Mouse (Mus musculus) lung, adult 2 months (tissue): Measurements from ENCODE around the gene Eif2b3. TPM values are rescaled to one million over a fixed set of nuclear protein-coding genes. Genes with fewer than 3 reads are reported as not detected.
A peak's percentile ranks its signal among the peaks of the same experiment; 100 is the strongest.

Experiments used
- DNase-seq: peaks from one replicate; pipeline ENCODE4 v3.0.0; 2022
- H3K4me1 ChIP-seq: fragments of 200-500 bp; 2 replicates; pipeline ENCODE4 v1.6.1; 2011; ENCODE audit warnings: low read length; ENCODE audit not compliant: control insufficient read depth, insufficient read depth
- H3K4me3 ChIP-seq: fragments of 200-500 bp; replicated peaks from 2 replicates; pipeline ENCODE3; 2011; ENCODE audit warnings: low read depth, mild to moderate bottlenecking, control low read depth, low read length; ENCODE audit errors: extremely low read depth
- CTCF ChIP-seq: fragments of 200-500 bp; IDR thresholded peaks from 2 replicates; pipeline ENCODE4 v1.5.1; 2011; ENCODE audit warnings: mild to moderate bottlenecking, low read length, control low read depth; ENCODE audit not compliant: insufficient read depth
- POLR2A ChIP-seq: fragments of 200-500 bp; IDR thresholded peaks from 2 replicates; pipeline ENCODE4 v1.6.1; 2011; ENCODE audit warnings: low read depth, mild to moderate bottlenecking, control low read depth, low read length, borderline replicate concordance; ENCODE audit errors: extremely low read depth
- WGBS: fragments of 180-500 bp; shearing (Covaris S2); methylation state at CpG from one replicate; pipeline ENCODE4 v1.1.7; 2018; 5-methylcytosine and 5-hydroxymethylcytosine counted together
- polyA plus RNA-seq: library from polyadenylated mRNA; depleted of rRNA; stranded (reverse); fragments of >200 nt; gene quantifications from 2 replicates; pipeline ENCODE4 v1.2.3, GENCODE M21; 2012; rRNA removed

Eif2b3 gene
- polyA plus RNA-seq, 1 experiment, result 6.1 TPM

- Histone ChIP-seq H3K4me1 (peaks cover 5% of the 10 kb centered on the region), H3K4me3 (peak overlapping the region; percentile 74)
- no peak for DNase-seq
- WGBS, result 1% methylated on average over 42 of the region's 42 CpGs
- TF ChIP-seq CTCF (no peak), POLR2A (no peak)
These were observed 114.2 kb downstream of the Eif2b3 start for GRCm38 (mm10) chr4:117133366-117133796.

- peak within 1 kb of the TSS; percentile 74 for H3K4me3 ChIP-seq
- 2% methylated on average over 46 of the region's 48 CpGs for WGBS
- TF ChIP-seq POLR2A (peak; percentile 78; the same call in 1 of the 2 replicates), CTCF (no peak)
- DNase-seq, result peak; percentile 99
- peaks cover 5% of the 10 kb centered on the region for H3K4me1 ChIP-seq
These were observed 114.8 kb downstream of the Eif2b3 start, which contains the start of gene Plk3 for GRCm38 (mm10) chr4:117133817-117134600. TSS of gene Plk3 (minus strand) at chr4:117133963.

- peaks cover 5% of the 10 kb centered on the region for H3K4me1 ChIP-seq
- WGBS, result 29% methylated on average over 2 of the region's 2 CpGs
- no peak for TF ChIP-seq POLR2A
- no peak for TF ChIP-seq CTCF
- H3K4me3 ChIP-seq, result no peak overlapping the region
- DNase-seq, result no peak
These were observed 115.4 kb downstream of the Eif2b3 start for GRCm38 (mm10) chr4:117134601-117134995.

- 29% methylated on average over 8 of the region's 8 CpGs for WGBS
- H3K4me3 ChIP-seq, result no peak overlapping the region
- peak; percentile 58 for DNase-seq
- TF ChIP-seq POLR2A (no peak), CTCF (no peak)
- peaks cover 5% of the 10 kb centered on the region for H3K4me1 ChIP-seq
These were observed 116.8 kb downstream of the Eif2b3 start for GRCm38 (mm10) chr4:117136034-117136433.

Other genes with a start within 250 kb of the Eif2b3 start
- 17.4 and 22.1 TPM in 2 replicates for gene Toe1, start 211.8 kb upstream of the Eif2b3 start, polyA plus RNA-seq
- gene Mutyh, start 211.7 kb upstream of the Eif2b3 start, polyA plus RNA-seq, result 7.5 and 7.6 TPM in 2 replicates
- 0.53 and 0.69 TPM in 2 replicates for gene Hpdl, start 197.7 kb upstream of the Eif2b3 start, polyA plus RNA-seq
- gene Zswim5, start 142.0 kb upstream of the Eif2b3 start, polyA plus RNA-seq, result 1.9 and 2.6 TPM in 2 replicates
- gene Urod, start 25.0 kb upstream of the Eif2b3 start, polyA plus RNA-seq, result 42.1 and 56.1 TPM in 2 replicates
- gene Hectd3, start 24.1 kb upstream of the Eif2b3 start, polyA plus RNA-seq, result 66.3 and 69.1 TPM in 2 replicates
- 8.3 and 8.8 TPM in 2 replicates for gene Ptch2, start 76.7 kb downstream of the Eif2b3 start, polyA plus RNA-seq
- 12.1 and 13.7 TPM in 2 replicates for gene Btbd19, start 106.3 kb downstream of the Eif2b3 start, polyA plus RNA-seq
- gene Tctex1d4, start 107.4 kb downstream of the Eif2b3 start, polyA plus RNA-seq, result 58.9 and 61.4 TPM in 2 replicates
- 19.4 and 20.4 TPM in 2 replicates for gene Plk3, start 114.6 kb downstream of the Eif2b3 start, polyA plus RNA-seq
- 456 and 494 TPM in 2 replicates for gene Rps8, start 136.8 kb downstream of the Eif2b3 start, polyA plus RNA-seq
- 0.34 and 0.86 TPM in 2 replicates for gene Kif2c, start 163.2 kb downstream of the Eif2b3 start, polyA plus RNA-seq
- 21.7 and 24.1 TPM in 2 replicates for gene Tmem53, start 232.5 kb downstream of the Eif2b3 start, polyA plus RNA-seq
- gene Armh1, start 232.7 kb downstream of the Eif2b3 start, polyA plus RNA-seq, result 4.2 and 5.2 TPM in 2 replicates